Mouse (Mus musculus) Muller cell, postnatal 12 days (primary cell): Measurements from ENCODE around the gene Sema6b.
"Not testable (repeated sequence)": the region's sequence is repeated elsewhere in the genome, so short reads cannot be mapped to it uniquely, and the experiment has no call there.

Source experiments
- DNase-seq: peaks from one replicate; pipeline ENCODE4 v3.0.0-alpha.2; 2015; ENCODE audit errors: inconsistent ontology term

Sema6b gene

DNA sequence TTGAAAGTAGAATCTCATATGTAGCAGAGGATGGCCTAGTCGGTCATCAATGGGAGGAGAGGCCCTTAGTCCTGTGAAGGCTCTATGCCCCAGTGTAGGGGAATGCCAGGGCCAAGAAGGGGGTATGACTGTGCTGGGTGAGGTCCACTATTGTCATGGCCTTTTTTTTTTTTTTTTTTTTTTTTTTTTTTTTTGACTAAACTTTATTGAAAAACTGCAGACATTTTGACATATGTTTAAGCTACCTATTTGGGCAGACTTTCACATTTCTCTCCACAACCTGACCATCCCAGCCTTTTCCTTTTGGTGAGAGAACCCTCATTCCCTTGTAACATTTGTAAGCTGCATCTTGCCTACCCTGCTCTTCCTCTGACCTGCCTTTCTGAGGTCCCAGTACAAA lies 47.8 kb downstream of the Sema6b start:
- DNase-seq = no peak

DNA sequence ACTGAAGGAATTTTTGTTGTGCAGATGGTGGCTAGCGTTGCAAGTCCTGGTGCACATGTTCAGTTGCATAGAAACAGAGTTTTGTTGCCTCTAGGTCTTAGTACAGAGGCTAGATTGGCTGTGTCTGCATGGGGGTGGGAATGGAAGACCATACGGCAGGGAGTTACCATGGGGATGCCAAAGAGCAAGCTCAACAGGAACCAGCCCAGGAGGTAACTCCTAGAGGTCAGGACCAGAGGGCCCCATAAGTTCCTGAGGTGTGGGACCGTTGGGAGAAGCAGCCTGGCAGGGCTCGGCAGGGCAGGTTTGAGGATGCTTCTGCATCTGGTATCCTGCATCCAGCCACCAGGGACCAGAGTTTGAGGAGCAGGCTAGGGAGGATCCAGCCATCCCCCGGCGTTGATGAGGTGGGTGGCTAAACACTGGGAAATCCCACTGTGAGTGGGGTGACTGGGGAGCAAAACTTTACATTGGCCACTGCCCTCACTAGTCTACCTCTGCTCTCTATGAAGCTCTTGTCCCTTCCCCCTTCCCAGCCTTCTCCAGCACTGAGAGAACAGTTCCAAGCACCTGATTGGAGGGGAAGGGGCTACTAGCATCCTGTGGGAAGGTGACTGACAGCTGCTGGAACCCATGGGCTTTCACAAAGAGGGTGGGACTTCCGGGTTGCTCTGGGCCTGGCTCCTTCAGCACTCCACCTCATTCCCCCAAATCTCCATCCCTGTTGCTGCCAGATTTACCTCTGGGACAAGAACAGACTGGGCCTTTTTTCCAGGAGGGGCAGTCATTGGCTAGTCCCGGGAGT lies 59.2 kb downstream of the Sema6b start:
- peak; percentile 84 for DNase-seq

GRCm38 (mm10) chr17:56079921-56080320 lies 60.2 kb downstream of the Sema6b start:
- peak; percentile 15 for DNase-seq

DNA sequence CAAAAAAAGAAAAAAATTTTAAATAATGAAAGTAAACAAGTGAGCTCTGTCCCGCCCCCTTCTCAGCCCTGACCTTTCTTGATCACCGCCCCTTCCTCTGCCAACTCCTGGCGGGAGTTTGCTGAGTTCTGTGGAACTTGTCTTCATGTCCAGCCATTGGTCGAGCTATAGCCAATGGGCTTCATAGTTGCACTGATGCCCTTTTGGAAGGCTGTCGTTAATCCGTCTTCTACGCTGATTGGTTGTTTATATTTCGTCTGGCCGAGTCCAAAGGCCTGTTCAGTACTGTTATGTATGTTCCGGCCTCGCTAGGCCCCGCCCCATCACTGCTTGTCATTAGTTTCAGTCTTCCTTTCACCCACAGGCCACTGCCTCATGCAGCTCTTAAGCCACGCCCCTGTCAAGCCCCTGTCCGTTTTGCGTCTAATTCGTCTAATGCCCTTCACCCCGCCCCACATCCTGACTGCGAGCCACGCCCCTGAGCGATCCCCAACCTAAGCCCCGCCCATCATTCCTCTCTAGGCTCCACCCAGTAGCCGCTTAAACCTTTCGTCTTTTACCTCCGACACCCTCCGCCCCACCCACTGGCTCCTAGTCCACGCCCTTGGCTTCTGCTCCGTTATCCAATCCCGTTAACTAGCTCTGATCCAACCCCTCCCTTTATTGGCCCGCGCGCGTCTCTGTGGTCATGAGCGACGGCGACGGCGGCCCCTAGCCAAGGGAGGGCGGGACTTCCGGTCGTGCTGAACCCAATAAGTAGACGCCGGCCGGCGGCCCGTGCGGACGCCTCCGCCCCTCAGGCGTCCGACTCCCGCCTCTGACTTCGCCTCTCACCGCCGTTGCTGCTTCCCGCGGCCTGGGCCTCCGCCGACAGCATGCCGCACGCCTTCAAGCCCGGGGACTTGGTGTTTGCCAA lies 61.0 kb downstream of the Sema6b start, which contains the start of gene Hdgfl2:
Gene Hdgfl2 (plus strand): TSS at position 755 of the 916 bp plus-strand sequence.
- peak; percentile 100 for DNase-seq

- DNase-seq = not testable (repeated sequence)
Observed at GRCm38 (mm10) chr17:56078361-56078760, 61.8 kb downstream of the Sema6b start.

DNA sequence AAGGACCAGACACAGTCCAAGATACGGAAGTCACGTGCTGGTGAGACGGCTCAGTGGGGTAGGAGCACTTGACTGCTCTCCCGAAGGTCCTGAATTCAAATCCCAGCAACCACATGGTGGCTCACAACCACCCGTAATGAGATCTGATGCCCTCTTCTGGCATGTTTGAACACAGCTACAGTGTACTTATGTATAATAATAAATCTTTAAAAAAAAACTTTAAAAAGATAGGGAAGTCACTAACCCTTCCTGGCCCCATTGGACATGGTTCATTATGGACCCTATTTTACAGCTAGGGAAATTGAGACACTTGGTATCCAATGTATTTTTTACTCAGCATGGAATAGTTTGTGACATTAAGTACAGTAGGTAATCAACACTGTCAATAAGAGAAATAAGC lies 62.6 kb downstream of the Sema6b start:
- no peak for DNase-seq

DNA sequence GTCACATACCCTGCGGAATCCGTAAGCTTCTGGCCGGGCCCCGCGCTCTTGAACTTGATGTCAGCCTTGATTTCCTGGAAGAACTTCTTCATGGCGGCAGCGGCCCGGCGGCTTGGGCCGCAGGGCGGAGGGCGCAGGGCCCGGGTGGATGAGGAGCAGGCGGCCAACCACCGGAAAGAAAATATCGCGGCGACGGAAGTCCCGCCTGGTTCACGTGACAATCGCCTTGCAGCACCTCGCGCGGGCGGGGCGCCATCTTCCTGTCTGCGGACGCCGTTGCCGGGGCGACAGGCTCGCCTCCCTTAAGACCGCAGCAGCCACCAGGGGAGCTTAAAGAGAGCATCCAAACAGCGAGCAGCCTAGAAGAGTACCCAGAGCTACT lies 65.3 kb downstream of the Sema6b start, which contains the start of gene Ubxn6:
Gene Ubxn6 (minus strand): TSS at position 202 of the 382 bp plus-strand sequence.
- peak; percentile 98 for DNase-seq

DNA sequence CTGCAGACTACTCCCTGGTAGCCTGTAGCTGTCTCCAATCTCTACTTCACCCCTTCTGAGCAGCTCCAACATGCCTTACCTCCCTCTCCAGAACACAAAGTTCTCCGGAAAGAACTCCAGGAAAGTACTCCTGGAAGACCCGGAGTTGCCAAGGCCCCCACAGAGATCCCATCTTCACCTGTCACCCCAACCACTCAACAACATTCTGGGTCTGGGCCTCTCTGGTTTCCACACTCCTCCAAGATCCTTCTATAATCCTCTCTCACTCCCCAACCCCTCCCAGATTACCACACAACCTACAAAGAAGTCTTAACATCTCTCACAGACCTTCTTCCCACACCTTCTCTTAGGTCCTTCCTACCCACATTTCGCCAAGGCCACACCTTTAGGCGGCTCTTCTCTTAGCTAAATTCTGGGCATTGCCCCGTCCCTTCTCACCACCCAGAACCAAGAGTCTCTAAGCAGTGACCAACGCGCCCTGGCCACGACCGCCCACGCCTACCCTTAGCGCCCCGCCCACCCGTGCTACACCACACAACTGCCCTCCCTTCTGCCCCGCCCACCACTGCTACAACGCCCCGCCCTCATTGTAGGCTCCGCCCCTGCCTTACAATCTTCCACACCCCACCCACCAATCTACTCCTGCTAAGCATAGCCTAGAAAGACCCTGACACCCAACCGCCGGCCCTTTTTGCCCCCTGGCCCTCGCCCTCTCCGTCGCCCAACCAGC lies 65.9 kb downstream of the Sema6b start:
- peak; percentile 96 for DNase-seq
